Mouse (Mus musculus): ENCODE results near the gene Rfx8.

DNA sequence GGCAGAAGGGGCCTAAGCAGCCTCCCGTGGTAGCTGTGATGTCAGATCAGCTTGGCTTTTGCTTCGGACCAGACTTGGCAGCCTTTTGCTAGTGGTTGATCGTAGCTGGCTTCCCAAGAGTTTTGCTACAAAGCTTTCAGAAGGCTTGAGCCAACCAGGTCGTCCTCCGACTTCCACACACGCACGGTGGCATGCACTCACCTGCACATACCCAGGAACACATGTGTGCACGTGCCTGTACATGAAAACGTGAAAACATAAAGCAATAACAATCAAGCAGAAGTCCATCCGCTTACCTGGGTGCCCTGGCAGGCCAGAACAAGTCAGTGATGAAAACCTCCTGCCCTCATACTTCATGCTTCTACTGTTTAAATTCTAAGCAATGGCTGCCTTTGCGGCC lies 36.2 kb upstream of the Rfx8 start:
- TF ChIP-seq GATA1 (IDR thresholded peaks at IDR 0.05; ENCODE audit: low read length) (no peak), TAL1 (IDR thresholded peaks at IDR 0.05; ENCODE audit: low read length) (no peak)
